Mouse (Mus musculus) thymus, adult 2 months (tissue): ENCODE measurements at regions not wholly inside any gene's neighbourhood (a gene's known extent, or its start where the extent isn't known, plus 50 kb on each side); places are given as distances from the start of the nearest gene placed in this dataset.

Experiments
- CTCF ChIP-seq: fragments of 200-500 bp; IDR thresholded peaks from 2 replicates; pipeline ENCODE4 v1.5.1; 2012; ENCODE audit warnings: mild to moderate bottlenecking, control low read depth, low read length, moderate library complexity, borderline replicate concordance; ENCODE audit not compliant: control insufficient read depth, poor library complexity, insufficient read depth; ENCODE audit errors: extremely low read depth
- POLR2A ChIP-seq: fragments of 200-500 bp; IDR thresholded peaks from 2 replicates; pipeline ENCODE4 v1.6.1; 2012; ENCODE audit warnings: mild to moderate bottlenecking, low read length, control low read depth, moderate library complexity; ENCODE audit not compliant: control insufficient read depth, poor library complexity, insufficient read depth; ENCODE audit errors: extremely low read depth

DNA sequence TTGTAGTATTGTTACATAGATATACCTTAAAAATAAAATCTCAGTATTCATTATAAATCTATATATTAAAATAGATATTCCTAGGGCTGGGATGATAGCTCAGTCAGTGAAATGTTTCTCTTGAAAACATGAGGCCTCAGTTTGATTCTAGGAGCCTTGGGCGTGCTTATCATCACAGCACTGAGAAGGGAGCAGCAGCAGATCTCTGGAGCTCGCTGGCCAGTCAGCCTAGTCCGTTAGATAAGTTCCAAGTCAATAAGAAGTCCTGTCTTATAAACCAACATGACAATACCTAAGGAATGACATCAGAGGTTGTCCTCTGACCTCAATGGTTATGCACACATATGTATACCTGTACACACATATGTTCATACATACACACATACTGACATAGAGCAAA is 68.7 kb downstream of the Prlhr start:
- no peak for TF ChIP-seq POLR2A
- TF ChIP-seq CTCF: no peak
